8 mouse cellular contexts compared by ENCODE assay signal in genomic region chr15:98951122-98952062, GRCm38 (mm10). TPM values are rescaled to one million over a fixed set of nuclear protein-coding genes. Genes with fewer than 3 reads are reported as not detected.
DNase-seq lines count a peak whose midpoint lies in the region; ATAC-seq and TF ChIP-seq lines count a peak whose summit lies in the region.
"Not testable (repeated sequence)": the region's sequence is repeated elsewhere in the genome, so short reads cannot be mapped to it uniquely, and the experiment has no call there.

No protein-coding gene starts in this region.

- TF ChIP-seq CTCF in E14TG2a.4 (conservative IDR thresholded peaks at IDR 0.05; ENCODE audit: low read length); intestine, postnatal 0 days (IDR thresholded peaks at IDR 0.05; ENCODE audit: low read depth); olfactory bulb, adult 2 months (IDR thresholded peaks at IDR 0.05; ENCODE audit: insufficient read depth, low read depth, low read length): not testable (repeated sequence)

- peak; percentile 48 to 60 for DNase-seq in cerebellum, postnatal 14 days
- DNase-seq in liver, embryonic 11.5 days (ENCODE audit: low spot score); midbrain, embryonic 11.5 days (ENCODE audit: low spot score, missing footprints): not testable (repeated sequence)

- H3K36me3 ChIP-seq in E14TG2a.4 (ENCODE audit: insufficient read depth, low read length) = peaks cover 22% of the 10 kb centered on the region
- H3K36me3 ChIP-seq in forebrain, embryonic 13.5 days (ENCODE audit: poor library complexity, severe bottlenecking) = peaks cover 17% of the 10 kb centered on the region
- not testable (repeated sequence) for H3K36me3 ChIP-seq in heart, embryonic 16.5 days (ENCODE audit: control insufficient read depth, insufficient read depth); intestine, postnatal 0 days (ENCODE audit: control insufficient read depth, insufficient read depth); liver, embryonic 11.5 days (ENCODE audit: control insufficient read depth, insufficient read depth, low read length); midbrain, embryonic 11.5 days (ENCODE audit: control insufficient read depth, insufficient read depth, low read length)

- TF ChIP-seq POLR2A in olfactory bulb, adult 2 months (IDR thresholded peaks at IDR 0.05; ENCODE audit: insufficient read depth, low read depth, low read length) = not testable (repeated sequence)

- H3K4me3 ChIP-seq in E14TG2a.4 (replicated peaks; ENCODE audit: low read length) = peak overlapping the region; percentile 92
- H3K4me3 ChIP-seq in forebrain, embryonic 13.5 days = peak overlapping the region; percentile 93
- peak overlapping the region; percentile 96 for H3K4me3 ChIP-seq in heart, embryonic 16.5 days (ENCODE audit: low read length)
- H3K4me3 ChIP-seq in intestine, postnatal 0 days (ENCODE audit: low read depth, low read length) = peak overlapping the region; percentile 70
- peak overlapping the region; percentile 78 for H3K4me3 ChIP-seq in liver, embryonic 11.5 days (ENCODE audit: low read depth, low read length)
- H3K4me3 ChIP-seq in midbrain, embryonic 11.5 days (ENCODE audit: low read depth, low read length) = peak overlapping the region; percentile 69
- H3K4me3 ChIP-seq in olfactory bulb, adult 2 months (ENCODE audit: insufficient read depth, low read depth, low read length) = peak overlapping the region; percentile 67

- H3K4me1 ChIP-seq in E14TG2a.4 (replicated peaks; ENCODE audit: low read depth, low read length) = peaks cover 55% of the 10 kb centered on the region
- peaks cover 41% of the 10 kb centered on the region for H3K4me1 ChIP-seq in forebrain, embryonic 13.5 days
- not testable (repeated sequence) for H3K4me1 ChIP-seq in heart, embryonic 16.5 days (ENCODE audit: control insufficient read depth, insufficient read depth, low read length); intestine, postnatal 0 days (replicated peaks; ENCODE audit: control insufficient read depth, insufficient read depth, low read length); liver, embryonic 11.5 days (replicated peaks; ENCODE audit: control insufficient read depth, insufficient read depth, low read length); olfactory bulb, adult 2 months (ENCODE audit: control insufficient read depth, insufficient read depth, low read length)
- peaks cover 25% of the 10 kb centered on the region for H3K4me1 ChIP-seq in midbrain, embryonic 11.5 days (ENCODE audit: control insufficient read depth, insufficient read depth, low read length)

- 71% methylated on average over 11 of the region's 15 CpGs for WGBS in forebrain, embryonic 13.5 days
- 77% methylated on average over 11 of the region's 15 CpGs for WGBS in heart, embryonic 16.5 days
- whole genome bisulfite sequencing in intestine, postnatal 0 days = 90% methylated on average over 10 of the region's 15 CpGs
- WGBS in liver, embryonic 11.5 days = 94% methylated on average over 11 of the region's 15 CpGs
- WGBS in midbrain, embryonic 11.5 days = 88% methylated on average over 11 of the region's 15 CpGs
- WGBS in olfactory bulb, adult 2 months = 12% methylated on average over 11 of the region's 15 CpGs

- not testable (repeated sequence) for H3K27me3 ChIP-seq in E14TG2a.4 (ENCODE audit: insufficient read depth, low read length); forebrain, embryonic 13.5 days; heart, embryonic 16.5 days (ENCODE audit: control insufficient read depth, insufficient read depth, low read length); intestine, postnatal 0 days (replicated peaks; ENCODE audit: control insufficient read depth, insufficient read depth, low read length); liver, embryonic 11.5 days (replicated peaks; ENCODE audit: control insufficient read depth, insufficient read depth, low read length); midbrain, embryonic 11.5 days (ENCODE audit: control insufficient read depth, insufficient read depth, low read length)

- peak overlapping the region; percentile 77 for H3K4me2 ChIP-seq in forebrain, embryonic 13.5 days
- H3K4me2 ChIP-seq in heart, embryonic 16.5 days (ENCODE audit: low read depth, low read length) = peak overlapping the region; percentile 77
- peak overlapping the region; percentile 81 for H3K4me2 ChIP-seq in intestine, postnatal 0 days (replicated peaks; ENCODE audit: low read depth)
- H3K4me2 ChIP-seq in liver, embryonic 11.5 days = peak overlapping the region; percentile 61
- peak overlapping the region; percentile 74 for H3K4me2 ChIP-seq in midbrain, embryonic 11.5 days

- H3K9ac ChIP-seq in forebrain, embryonic 13.5 days = peak overlapping the region; percentile 100
- peak overlapping the region; percentile 98 for H3K9ac ChIP-seq in heart, embryonic 16.5 days (ENCODE audit: low read length)
- H3K9ac ChIP-seq in intestine, postnatal 0 days (ENCODE audit: low read depth, low read length); liver, embryonic 11.5 days (ENCODE audit: low read depth, low read length): not testable (repeated sequence)
- peak overlapping the region; percentile 97 for H3K9ac ChIP-seq in midbrain, embryonic 11.5 days (ENCODE audit: low read length)

- ATAC-seq in forebrain, embryonic 13.5 days; heart, embryonic 16.5 days (replicated peaks; ENCODE audit: extremely low read depth, insufficient read depth, low FRiP score); intestine, postnatal 0 days; liver, embryonic 11.5 days (replicated peaks; ENCODE audit: low FRiP score); midbrain, embryonic 11.5 days (ENCODE audit: low FRiP score): not testable (repeated sequence)

- H3K27ac ChIP-seq in forebrain, embryonic 13.5 days = peak overlapping the region; percentile 100
- H3K27ac ChIP-seq in heart, embryonic 16.5 days (ENCODE audit: low read length) = peak overlapping the region; percentile 77
- not testable (repeated sequence) for H3K27ac ChIP-seq in intestine, postnatal 0 days (ENCODE audit: low read depth, low read length); liver, embryonic 11.5 days (ENCODE audit: low read depth, low read length); midbrain, embryonic 11.5 days (ENCODE audit: low read depth, low read length); olfactory bulb, adult 2 months (ENCODE audit: insufficient read depth, low read depth, low read length)

- H3K9me3 ChIP-seq in E14TG2a.4 (ENCODE audit: low read length); forebrain, embryonic 13.5 days (replicated peaks); heart, embryonic 16.5 days (replicated peaks; ENCODE audit: control insufficient read depth, low read length); intestine, postnatal 0 days (ENCODE audit: control insufficient read depth); liver, embryonic 11.5 days (ENCODE audit: control insufficient read depth, low read length); midbrain, embryonic 11.5 days (ENCODE audit: control insufficient read depth, low read length): not testable (repeated sequence)

RNA-seq across cellular contexts. Expression of gene Gm49450, which starts 2.0 kb away (rescaled TPM):
- not detected in 2 replicates for polyA plus RNA-seq in forebrain, embryonic 13.5 days (2015; fragmentation: Nextera tagmentation; extraction: Ambion mirVana)
- not detected in 2 replicates for polyA plus RNA-seq in heart, embryonic 16.5 days (2015; fragmentation: Nextera tagmentation; extraction: Ambion mirVana)
- not detected in 2 replicates for polyA plus RNA-seq in intestine, postnatal 0 days (2015; fragmentation: Nextera tagmentation; extraction: Ambion mirVana)
- polyA plus RNA-seq in liver, embryonic 11.5 days (2014; fragmentation: Nextera tagmentation; extraction: Ambion mirVana) = not detected in 2 replicates
- not detected in 2 replicates for polyA plus RNA-seq in midbrain, embryonic 11.5 days (2014; fragmentation: Nextera tagmentation; extraction: Ambion mirVana)
- polyA plus RNA-seq in olfactory bulb, adult 2 months (2012; ENCODE audit: insufficient read depth, insufficient read length, low replicate concordance, missing spikeins) = not detected in 2 replicates

RNA-seq across cellular contexts. Expression of gene Tuba1a, which starts 2.1 kb away (rescaled TPM):
- 10,586 and 11,102 TPM in 2 replicates for polyA plus RNA-seq in forebrain, embryonic 13.5 days (2015; fragmentation: Nextera tagmentation; extraction: Ambion mirVana)
- polyA plus RNA-seq in heart, embryonic 16.5 days (2015; fragmentation: Nextera tagmentation; extraction: Ambion mirVana) = 727 and 789 TPM in 2 replicates
- 457 and 503 TPM in 2 replicates for polyA plus RNA-seq in intestine, postnatal 0 days (2015; fragmentation: Nextera tagmentation; extraction: Ambion mirVana)
- 419 and 432 TPM in 2 replicates for polyA plus RNA-seq in liver, embryonic 11.5 days (2014; fragmentation: Nextera tagmentation; extraction: Ambion mirVana)
- polyA plus RNA-seq in midbrain, embryonic 11.5 days (2014; fragmentation: Nextera tagmentation; extraction: Ambion mirVana) = 7,669 and 8,043 TPM in 2 replicates
- 1,035 TPM in 1 of 2 replicates, not detected in the other for polyA plus RNA-seq in olfactory bulb, adult 2 months (2012; ENCODE audit: insufficient read depth, insufficient read length, low replicate concordance, missing spikeins)

RNA-seq across cellular contexts. Expression of gene Tuba1b, which starts 17.0 kb away (rescaled TPM):
- 1,607 and 1,715 TPM in 2 replicates for polyA plus RNA-seq in forebrain, embryonic 13.5 days (2015; fragmentation: Nextera tagmentation; extraction: Ambion mirVana)
- polyA plus RNA-seq in heart, embryonic 16.5 days (2015; fragmentation: Nextera tagmentation; extraction: Ambion mirVana) = 1,504 and 1,594 TPM in 2 replicates
- 391 and 435 TPM in 2 replicates for polyA plus RNA-seq in intestine, postnatal 0 days (2015; fragmentation: Nextera tagmentation; extraction: Ambion mirVana)
- 1,854 and 2,015 TPM in 2 replicates for polyA plus RNA-seq in liver, embryonic 11.5 days (2014; fragmentation: Nextera tagmentation; extraction: Ambion mirVana)
- 2,214 and 2,255 TPM in 2 replicates for polyA plus RNA-seq in midbrain, embryonic 11.5 days (2014; fragmentation: Nextera tagmentation; extraction: Ambion mirVana)
- 649 and 1,228 TPM in 2 replicates for polyA plus RNA-seq in olfactory bulb, adult 2 months (2012; ENCODE audit: insufficient read depth, insufficient read length, low replicate concordance, missing spikeins)

RNA-seq across cellular contexts. Expression of gene Lmbr1l, which starts 33.4 kb away (rescaled TPM):
- 39.8 and 47.1 TPM in 2 replicates for polyA plus RNA-seq in forebrain, embryonic 13.5 days (2015; fragmentation: Nextera tagmentation; extraction: Ambion mirVana)
- 13.3 and 13.9 TPM in 2 replicates for polyA plus RNA-seq in heart, embryonic 16.5 days (2015; fragmentation: Nextera tagmentation; extraction: Ambion mirVana)
- polyA plus RNA-seq in intestine, postnatal 0 days (2015; fragmentation: Nextera tagmentation; extraction: Ambion mirVana) = 27.0 and 30.6 TPM in 2 replicates
- polyA plus RNA-seq in liver, embryonic 11.5 days (2014; fragmentation: Nextera tagmentation; extraction: Ambion mirVana) = 1.6 and 2.8 TPM in 2 replicates
- 7.5 and 9.8 TPM in 2 replicates for polyA plus RNA-seq in midbrain, embryonic 11.5 days (2014; fragmentation: Nextera tagmentation; extraction: Ambion mirVana)
- polyA plus RNA-seq in olfactory bulb, adult 2 months (2012; ENCODE audit: insufficient read depth, insufficient read length, low replicate concordance, missing spikeins) = not detected in 2 replicates

RNA-seq across cellular contexts. Expression of gene Dhh, which starts 53.1 kb away (rescaled TPM):
- 0.22 and 0.28 TPM in 2 replicates for polyA plus RNA-seq in forebrain, embryonic 13.5 days (2015; fragmentation: Nextera tagmentation; extraction: Ambion mirVana)
- polyA plus RNA-seq in heart, embryonic 16.5 days (2015; fragmentation: Nextera tagmentation; extraction: Ambion mirVana) = 2.0 and 2.5 TPM in 2 replicates
- polyA plus RNA-seq in intestine, postnatal 0 days (2015; fragmentation: Nextera tagmentation; extraction: Ambion mirVana) = 0.88 and 0.93 TPM in 2 replicates
- polyA plus RNA-seq in liver, embryonic 11.5 days (2014; fragmentation: Nextera tagmentation; extraction: Ambion mirVana) = 0.37 and 0.45 TPM in 2 replicates
- 0.27 and 0.40 TPM in 2 replicates for polyA plus RNA-seq in midbrain, embryonic 11.5 days (2014; fragmentation: Nextera tagmentation; extraction: Ambion mirVana)
- not detected in 2 replicates for polyA plus RNA-seq in olfactory bulb, adult 2 months (2012; ENCODE audit: insufficient read depth, insufficient read length, low replicate concordance, missing spikeins)
